Mouse (Mus musculus) urinary bladder, postnatal 14 days (tissue): ENCODE data around the gene Asic2.

ENCODE experiments used
- DNase-seq: peaks from one replicate; pipeline ENCODE4 v3.0.0; 2021; ENCODE audit warnings: low spot score

Gene Asic2

GRCm38 (mm10) chr11:81610506-81610905, 357.8 kb downstream of the Asic2 start:
- no peak for DNase-seq

- DNase-seq, result no peak
These were observed 365.3 kb downstream of the Asic2 start for GRCm38 (mm10) chr11:81602971-81603370.

- DNase-seq, result no peak
These were observed 366.5 kb downstream of the Asic2 start for GRCm38 (mm10) chr11:81601736-81602135.

- no peak for DNase-seq
These were observed 370.7 kb downstream of the Asic2 start for GRCm38 (mm10) chr11:81597601-81598000.

- DNase-seq, result no peak
These were observed 373.0 kb downstream of the Asic2 start for GRCm38 (mm10) chr11:81595235-81595634.

GRCm38 (mm10) chr11:81592776-81593175, 375.5 kb downstream of the Asic2 start:
- no peak for DNase-seq

- no peak for DNase-seq
These were observed 377.3 kb downstream of the Asic2 start for GRCm38 (mm10) chr11:81590911-81591310.

- peak; percentile 60 for DNase-seq
These were observed 379.6 kb downstream of the Asic2 start for GRCm38 (mm10) chr11:81588630-81589029.

- peak; percentile 5 for DNase-seq
These were observed 380.3 kb downstream of the Asic2 start for GRCm38 (mm10) chr11:81587942-81588341.

- DNase-seq, result no peak
These were observed 381.1 kb downstream of the Asic2 start for GRCm38 (mm10) chr11:81587114-81587513.

- DNase-seq, result no peak
These were observed 383.8 kb downstream of the Asic2 start for GRCm38 (mm10) chr11:81584506-81584905.

GRCm38 (mm10) chr11:81583195-81583594, 385.1 kb downstream of the Asic2 start:
- no peak for DNase-seq

- no peak for DNase-seq
These were observed 386.1 kb downstream of the Asic2 start for GRCm38 (mm10) chr11:81582161-81582560.

GRCm38 (mm10) chr11:81579753-81580152, 388.5 kb downstream of the Asic2 start:
- DNase-seq, result no peak

GRCm38 (mm10) chr11:81570406-81570805, 397.9 kb downstream of the Asic2 start:
- DNase-seq, result no peak

GRCm38 (mm10) chr11:81564857-81565256, 403.4 kb downstream of the Asic2 start:
- DNase-seq, result no peak

- no peak for DNase-seq
These were observed 407.9 kb downstream of the Asic2 start for GRCm38 (mm10) chr11:81560374-81560773.

- no peak for DNase-seq
These were observed 425.1 kb downstream of the Asic2 start for GRCm38 (mm10) chr11:81543189-81543588.

GRCm38 (mm10) chr11:81535121-81535717, 433.0 kb downstream of the Asic2 start:
- DNase-seq, result no peak

GRCm38 (mm10) chr11:81534686-81535085, 433.6 kb downstream of the Asic2 start:
- DNase-seq, result peak; percentile 41

- DNase-seq, result no peak
These were observed 436.4 kb downstream of the Asic2 start for GRCm38 (mm10) chr11:81531906-81532305.

- DNase-seq, result no peak
These were observed 445.3 kb downstream of the Asic2 start for GRCm38 (mm10) chr11:81522927-81523326.

GRCm38 (mm10) chr11:81521881-81522280, 446.4 kb downstream of the Asic2 start:
- no peak for DNase-seq
